Mouse (Mus musculus) C2C12 (cell line): Measurements from ENCODE around the gene Mpdz. TPM values are rescaled to one million over a fixed set of nuclear protein-coding genes. Genes with fewer than 3 reads are reported as not detected.
A peak's percentile ranks its signal among the peaks of the same experiment; 100 is the strongest.

Experiments used
- H3K27me3 ChIP-seq: one replicate; pipeline ENCODE4 v1.6.1; 2011; ENCODE audit not compliant: control insufficient read depth, insufficient read depth, insufficient read length
- H3K36me3 ChIP-seq: one replicate; pipeline ENCODE4 v1.6.1; 2011; ENCODE audit not compliant: control insufficient read depth, insufficient read depth
- H3K4me3 ChIP-seq: one replicate; pipeline ENCODE4 v1.5.1; 2011; ENCODE audit warnings: mild to moderate bottlenecking, control low read depth; ENCODE audit not compliant: poor library complexity, insufficient read depth, severe bottlenecking
- H3K79me2 ChIP-seq: one replicate; pipeline ENCODE4 v1.6.1; 2011; ENCODE audit not compliant: control insufficient read depth, insufficient read depth
- H3K79me3 ChIP-seq: one replicate; pipeline ENCODE4 v1.6.1; 2011; ENCODE audit warnings: low read depth, control low read depth
- H3ac ChIP-seq: one replicate; pipeline ENCODE3; 2011; ENCODE audit warnings: low read depth; ENCODE audit not compliant: control insufficient read depth, insufficient read length
- CEBPB ChIP-seq: IDR thresholded peaks from one replicate; pipeline ENCODE4 v1.6.1; 2011; ENCODE audit warnings: low read depth, mild to moderate bottlenecking, control low read depth, moderate library complexity
- CTCF ChIP-seq: IDR thresholded peaks from one replicate; pipeline ENCODE4 v1.5.1; 2011; ENCODE audit not compliant: control insufficient read depth, insufficient read depth, insufficient read length
- FOSL1 ChIP-seq: IDR thresholded peaks from one replicate; pipeline ENCODE4 v1.8.0; 2011; ENCODE audit warnings: mild to moderate bottlenecking, low read length; ENCODE audit not compliant: poor library complexity, insufficient read depth, severe bottlenecking
- MAX ChIP-seq: IDR thresholded peaks from one replicate; pipeline ENCODE4 v1.6.1; 2011; ENCODE audit warnings: mild to moderate bottlenecking, control low read depth
- MYOD1 ChIP-seq: IDR thresholded peaks from one replicate; pipeline ENCODE4 v1.6.1; 2011; ENCODE audit warnings: low read depth; ENCODE audit not compliant: control insufficient read depth, insufficient read length
- MYOG ChIP-seq: IDR thresholded peaks from one replicate; pipeline ENCODE4 v1.6.1; 2011; ENCODE audit not compliant: control insufficient read depth, insufficient read length; ENCODE audit errors: extremely low read depth
- USF1 ChIP-seq: IDR thresholded peaks from one replicate; pipeline ENCODE4 v1.6.1; 2011; ENCODE audit warnings: low read depth, mild to moderate bottlenecking, control low read depth, moderate library complexity
- long read RNA-seq, 2 experiments: library from polyadenylated mRNA; unstranded; transcript quantifications; one replicate each; pipeline ENCODE4 v2.0.0; 2019 to 2020
- polyA plus RNA-seq: library from polyadenylated mRNA; unstranded; fragments of >200 nt; fragmentation: generic; extraction: Trizol; gene quantifications from one replicate; pipeline ENCODE4 v1.2.1, GENCODE M21; 2012; ENCODE audit warnings: missing spikeins

The Mpdz gene
- 13.4 TPM for polyA plus RNA-seq
- long read RNA-seq, experiment 1, partial matches to known transcripts, result 5 of 8 reads
- long read RNA-seq, experiment 1, other reads (novel, unspliced or antisense), result 3 of 8 reads
- long read RNA-seq, experiment 2, partial matches to known transcripts, result 13 of 50 reads
- long read RNA-seq, experiment 2, other reads (novel, unspliced or antisense), result 37 of 50 reads

GRCm38 (mm10) chr4:81442078-81442981, at the start of gene Mpdz:
Gene Mpdz (minus strand): TSS chr4:81442815.
- Histone ChIP-seq H3K27me3 (no peaks in the 10 kb centered on the region), H3K4me3 (peak within 1 kb of the TSS; percentile 45), H3K36me3 (no peaks in the 10 kb centered on the region), H3K79me3 (peaks cover 6% of the 10 kb centered on the region), H3K79me2 (peaks cover 26% of the 10 kb centered on the region), H3ac (peak within 1 kb of the TSS; percentile 91)
- peak; percentile 73 for TF ChIP-seq MYOD1
- TF ChIP-seq FOSL1, result no peak
- TF ChIP-seq MAX, result peak; percentile 83
- no peak for TF ChIP-seq MYOG
- TF ChIP-seq CTCF, result no peak
- no peak for TF ChIP-seq CEBPB
- no peak for TF ChIP-seq USF1

GRCm38 (mm10) chr4:81490556-81490955, 47.9 kb upstream of the Mpdz start:
- no peaks in the 10 kb centered on the region for H3K36me3 ChIP-seq
- no peaks in the 10 kb centered on the region for H3K79me3 ChIP-seq
- H3K79me2 ChIP-seq, result no peaks in the 10 kb centered on the region
- TF ChIP-seq CEBPB (no peak), USF1 (no peak), MAX (no peak), CTCF (no peak), MYOD1 (no peak), FOSL1 (no peak), MYOG (no peak)
- no peaks in the 10 kb centered on the region for H3K27me3 ChIP-seq
- H3ac ChIP-seq, result no peak overlapping the region
- H3K4me3 ChIP-seq, result no peak overlapping the region

- H3K79me3 ChIP-seq, result no peaks in the 10 kb centered on the region
- H3K79me2 ChIP-seq, result no peaks in the 10 kb centered on the region
- H3K36me3 ChIP-seq, result no peaks in the 10 kb centered on the region
- H3K4me3 ChIP-seq, result no peak overlapping the region
- no peaks in the 10 kb centered on the region for H3K27me3 ChIP-seq
- H3ac ChIP-seq, result no peak overlapping the region
- TF ChIP-seq MYOD1 (no peak), MYOG (no peak)
Measured at GRCm38 (mm10) chr4:81484603-81485002, 42.0 kb upstream of the Mpdz start.

- Histone ChIP-seq H3K79me3 (no peaks in the 10 kb centered on the region), H3K27me3 (no peaks in the 10 kb centered on the region), H3K4me3 (no peak overlapping the region), H3K79me2 (no peaks in the 10 kb centered on the region), H3K36me3 (no peaks in the 10 kb centered on the region), H3ac (no peak overlapping the region)
- TF ChIP-seq CTCF (no peak), MYOG (no peak), MAX (no peak), CEBPB (no peak), MYOD1 (no peak), USF1 (no peak), FOSL1 (no peak)
Measured at GRCm38 (mm10) chr4:81483887-81484602, 41.4 kb upstream of the Mpdz start.

- Histone ChIP-seq H3K79me2 (no peaks in the 10 kb centered on the region), H3K27me3 (no peaks in the 10 kb centered on the region), H3K36me3 (no peaks in the 10 kb centered on the region), H3K79me3 (no peaks in the 10 kb centered on the region), H3K4me3 (no peak overlapping the region), H3ac (no peak overlapping the region)
- no peak for TF ChIP-seq FOSL1
- TF ChIP-seq CEBPB, result no peak
Measured at GRCm38 (mm10) chr4:81483159-81483558, 40.5 kb upstream of the Mpdz start.

- no peak overlapping the region for H3ac ChIP-seq
- H3K36me3 ChIP-seq, result no peaks in the 10 kb centered on the region
- H3K79me2 ChIP-seq, result no peaks in the 10 kb centered on the region
- no peaks in the 10 kb centered on the region for H3K79me3 ChIP-seq
- no peaks in the 10 kb centered on the region for H3K27me3 ChIP-seq
- no peak for TF ChIP-seq FOSL1
- no peak for TF ChIP-seq MAX
- TF ChIP-seq USF1, result no peak
- TF ChIP-seq MYOD1, result no peak
- no peak for TF ChIP-seq CTCF
- TF ChIP-seq MYOG, result no peak
- TF ChIP-seq CEBPB, result no peak
- H3K4me3 ChIP-seq, result no peak overlapping the region
Measured at GRCm38 (mm10) chr4:81466821-81467220, 24.2 kb upstream of the Mpdz start.
